Mouse (Mus musculus) testis, postnatal 14 days (tissue): ENCODE measurements around the gene 4930564D02Rik.

Experiments
- DNase-seq: peaks from one replicate; pipeline ENCODE4 v3.0.0; 2021; ENCODE audit warnings: low spot score

4930564D02Rik gene

GRCm38 (mm10) chr3:105113859-105114258, 47.2 kb downstream of the 4930564D02Rik start:
- DNase-seq = no peak

- DNase-seq = peak; percentile 50
These were observed 47.6 kb downstream of the 4930564D02Rik start for GRCm38 (mm10) chr3:105114269-105114668.

- DNase-seq = no peak
These were observed 50.0 kb downstream of the 4930564D02Rik start for GRCm38 (mm10) chr3:105116596-105116995.

GRCm38 (mm10) chr3:105123776-105124175, 57.1 kb downstream of the 4930564D02Rik start:
- no peak for DNase-seq

GRCm38 (mm10) chr3:105127881-105128280, 61.2 kb downstream of the 4930564D02Rik start:
- no peak for DNase-seq
